Mouse (Mus musculus): ENCODE results near the gene Aph1a. TPM values are rescaled to one million over a fixed set of nuclear protein-coding genes. Genes with fewer than 3 reads are reported as not detected.

Gene Aph1a
- polyA plus RNA-seq, 1 experiment from 2014 or later = 34.9 TPM

- Histone ChIP-seq H3K9me3 (ENCODE audit: control insufficient read depth, low read length) (no peaks in the 10 kb centered on the region), H3K9ac (no peak overlapping the region), H3K27ac (no peak overlapping the region), H3K27me3 (ENCODE audit: control insufficient read depth, insufficient read depth, low read length) (no peaks in the 10 kb centered on the region), H3K4me1 (replicated peaks; ENCODE audit: control insufficient read depth, insufficient read depth, low read length) (no peaks in the 10 kb centered on the region), H3K4me3 (replicated peaks; ENCODE audit: low read length) (no peak overlapping the region), H3K4me2 (replicated peaks) (no peak overlapping the region), H3K36me3 (replicated peaks; ENCODE audit: control insufficient read depth, insufficient read depth) (peaks cover 17% of the 10 kb centered on the region; the same call in 1 of the 2 replicates)
- DNase-seq (ENCODE audit: low spot score) = peak; percentile 78
- ATAC-seq (ENCODE audit: low FRiP score) = peak; percentile 57
- 34% methylated on average over 2 of the region's 2 CpGs for WGBS
These were observed 32.0 kb upstream of the Aph1a start for GRCm38 (mm10) chr3:95861796-95862195.

DNA sequence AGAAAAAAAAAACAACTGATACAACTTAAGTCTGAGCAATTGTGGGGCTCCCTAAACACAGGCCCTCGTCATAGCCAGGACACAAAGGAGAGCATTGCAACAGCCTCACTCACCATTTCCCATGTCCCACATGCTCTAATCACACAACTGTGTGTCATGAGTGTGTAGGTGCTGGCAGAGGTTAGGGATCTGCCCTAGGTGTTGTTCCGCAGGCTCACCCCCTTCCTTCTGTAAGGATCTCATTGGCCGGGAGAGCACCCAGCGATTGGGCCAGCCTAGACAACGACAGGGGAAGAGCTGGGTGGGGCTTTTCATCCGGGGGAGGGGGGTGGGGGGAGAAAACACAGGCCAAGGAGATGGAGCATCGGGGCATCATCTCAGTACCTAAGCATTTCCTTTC lies 30.2 kb upstream of the Aph1a start:
- WGBS = 87% methylated on average over 7 of the region's 7 CpGs
- H3K9me3 ChIP-seq (ENCODE audit: control insufficient read depth, low read length) = no peaks in the 10 kb centered on the region
- no peak overlapping the region for H3K9ac ChIP-seq
- no peak for ATAC-seq (ENCODE audit: low FRiP score)
- H3K4me1 ChIP-seq (replicated peaks; ENCODE audit: control insufficient read depth, insufficient read depth, low read length) = no peaks in the 10 kb centered on the region
- H3K36me3 ChIP-seq (replicated peaks; ENCODE audit: control insufficient read depth, insufficient read depth) = peaks cover 30% of the 10 kb centered on the region; the same call in 1 of the 2 replicates
- H3K27ac ChIP-seq = no peak overlapping the region
- H3K4me2 ChIP-seq (replicated peaks) = no peak overlapping the region
- no peaks in the 10 kb centered on the region for H3K27me3 ChIP-seq (ENCODE audit: control insufficient read depth, insufficient read depth, low read length)
- DNase-seq (ENCODE audit: low spot score) = no peak
- no peak overlapping the region for H3K4me3 ChIP-seq (replicated peaks; ENCODE audit: low read length)

DNA sequence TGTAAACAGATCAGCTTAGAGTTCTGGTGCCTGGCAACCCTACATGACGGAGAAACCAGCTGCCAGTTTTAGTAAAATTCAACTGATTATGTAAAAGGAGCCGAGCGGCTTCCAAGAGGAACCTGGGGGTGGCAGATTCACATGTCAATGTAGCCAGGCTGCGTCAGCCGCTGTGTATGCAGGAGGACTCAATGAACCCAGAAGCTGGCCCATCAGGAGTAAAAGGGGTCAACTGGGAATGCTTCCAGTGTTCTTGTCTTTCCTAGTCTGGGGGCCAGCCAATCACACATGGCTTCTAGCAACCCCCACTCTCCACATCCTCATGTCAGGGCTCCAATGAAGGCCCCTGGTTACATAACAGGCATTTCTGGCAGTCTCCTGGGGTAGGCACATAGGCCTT lies 28.7 kb upstream of the Aph1a start:
- Histone ChIP-seq H3K9ac (no peak overlapping the region), H3K4me3 (replicated peaks; ENCODE audit: low read length) (no peak overlapping the region), H3K36me3 (replicated peaks; ENCODE audit: control insufficient read depth, insufficient read depth) (peaks cover 38% of the 10 kb centered on the region), H3K4me1 (replicated peaks; ENCODE audit: control insufficient read depth, insufficient read depth, low read length) (no peaks in the 10 kb centered on the region), H3K4me2 (replicated peaks) (no peak overlapping the region), H3K27me3 (ENCODE audit: control insufficient read depth, insufficient read depth, low read length) (no peaks in the 10 kb centered on the region), H3K9me3 (ENCODE audit: control insufficient read depth, low read length) (no peaks in the 10 kb centered on the region), H3K27ac (no peak overlapping the region)
- 92% methylated on average over 5 of the region's 5 CpGs for WGBS
- ATAC-seq (ENCODE audit: low FRiP score) (no peak), DNase-seq (ENCODE audit: low spot score) (no peak)

- ATAC-seq (ENCODE audit: low FRiP score) = no peak
- H3K36me3 ChIP-seq (replicated peaks; ENCODE audit: control insufficient read depth, insufficient read depth) = peaks cover 38% of the 10 kb centered on the region
These were observed 28.2 kb upstream of the Aph1a start for GRCm38 (mm10) chr3:95865571-95865970.

GRCm38 (mm10) chr3:95866071-95866470 lies 27.7 kb upstream of the Aph1a start:
- Histone ChIP-seq H3K4me1 (replicated peaks; ENCODE audit: control insufficient read depth, insufficient read depth, low read length) (peaks cover 6% of the 10 kb centered on the region; the same call in 1 of the 2 replicates), H3K4me3 (replicated peaks; ENCODE audit: low read length) (no peak overlapping the region), H3K27me3 (ENCODE audit: control insufficient read depth, insufficient read depth, low read length) (no peaks in the 10 kb centered on the region), H3K4me2 (replicated peaks) (no peak overlapping the region), H3K36me3 (replicated peaks; ENCODE audit: control insufficient read depth, insufficient read depth) (peaks cover 38% of the 10 kb centered on the region), H3K9ac (no peak overlapping the region), H3K9me3 (ENCODE audit: control insufficient read depth, low read length) (no peaks in the 10 kb centered on the region), H3K27ac (no peak overlapping the region)
- ATAC-seq (ENCODE audit: low FRiP score) (no peak), DNase-seq (ENCODE audit: low spot score) (no peak)
- 94% methylated on average over 5 of the region's 5 CpGs for whole genome bisulfite sequencing

More at GRCm38 (mm10) chr3:95865571-95865970, 28.2 kb upstream of the Aph1a start:
- no peaks in the 10 kb centered on the region for H3K27me3 ChIP-seq (ENCODE audit: control insufficient read depth, insufficient read depth, low read length)
- H3K9me3 ChIP-seq (ENCODE audit: control insufficient read depth, low read length) = no peaks in the 10 kb centered on the region
- no peak overlapping the region for H3K4me2 ChIP-seq (replicated peaks)
- DNase-seq (ENCODE audit: low spot score) = no peak
- peaks cover 3% of the 10 kb centered on the region; the same call in 1 of the 2 replicates for H3K4me1 ChIP-seq (replicated peaks; ENCODE audit: control insufficient read depth, insufficient read depth, low read length)
- 94% methylated on average over 20 of the region's 20 CpGs for WGBS
- H3K4me3 ChIP-seq (replicated peaks; ENCODE audit: low read length) = no peak overlapping the region
- H3K27ac ChIP-seq = no peak overlapping the region
- H3K9ac ChIP-seq = no peak overlapping the region

DNA sequence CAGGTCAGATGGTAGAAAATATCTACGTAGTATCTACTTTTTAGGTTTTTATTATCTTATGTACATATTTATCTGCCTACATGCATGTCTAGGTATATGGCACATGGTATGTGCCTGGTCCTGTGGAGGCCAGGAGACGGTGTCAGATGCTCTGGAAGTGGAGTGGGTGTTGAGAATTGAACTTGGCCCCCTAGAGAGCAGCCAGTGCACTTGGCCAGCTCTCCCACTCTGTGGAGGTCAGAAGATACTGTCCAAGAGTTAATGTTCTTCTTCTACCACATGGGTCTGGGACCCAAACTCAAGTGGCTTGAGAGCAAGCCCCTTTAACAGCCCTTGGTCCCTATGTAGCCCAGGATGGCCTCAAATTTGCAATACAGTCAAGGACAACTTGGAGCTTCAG lies 26.4 kb upstream of the Aph1a start:
- Histone ChIP-seq H3K9ac (no peak overlapping the region), H3K4me1 (replicated peaks; ENCODE audit: control insufficient read depth, insufficient read depth, low read length) (peaks cover 10% of the 10 kb centered on the region), H3K4me3 (replicated peaks; ENCODE audit: low read length) (no peak overlapping the region), H3K9me3 (ENCODE audit: control insufficient read depth, low read length) (no peaks in the 10 kb centered on the region), H3K27ac (no peak overlapping the region), H3K27me3 (ENCODE audit: control insufficient read depth, insufficient read depth, low read length) (no peaks in the 10 kb centered on the region), H3K4me2 (replicated peaks) (no peak overlapping the region), H3K36me3 (replicated peaks; ENCODE audit: control insufficient read depth, insufficient read depth) (peaks cover 38% of the 10 kb centered on the region)
- WGBS = 92% methylated on average over 2 of the region's 2 CpGs
- ATAC-seq (ENCODE audit: low FRiP score) (no peak), DNase-seq (ENCODE audit: low spot score) (no peak)

DNA sequence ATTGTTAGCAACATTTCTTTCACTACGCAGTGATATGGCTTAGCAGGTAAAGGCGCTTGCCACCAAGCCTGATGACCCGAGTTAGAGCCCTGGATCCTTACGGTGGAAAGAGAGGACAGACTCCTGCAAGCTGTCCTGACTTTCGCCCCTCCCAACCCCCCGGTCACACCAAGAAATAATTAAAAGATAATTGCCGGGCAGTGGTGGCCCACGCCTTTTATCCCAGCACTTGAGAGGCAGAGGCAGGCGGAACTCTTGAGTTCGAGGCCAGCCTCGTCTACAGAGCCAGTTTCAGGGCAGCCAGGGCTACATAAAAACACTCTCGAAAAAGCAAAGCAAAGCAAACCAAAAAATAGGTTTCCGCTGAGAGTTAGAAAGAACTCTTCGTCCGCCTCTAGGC lies 22.8 kb upstream of the Aph1a start:
- DNase-seq (ENCODE audit: low spot score) = no peak
- H3K9me3 ChIP-seq (ENCODE audit: control insufficient read depth, low read length) = no peaks in the 10 kb centered on the region
- 6% methylated on average over 15 of the region's 15 CpGs for WGBS

DNA sequence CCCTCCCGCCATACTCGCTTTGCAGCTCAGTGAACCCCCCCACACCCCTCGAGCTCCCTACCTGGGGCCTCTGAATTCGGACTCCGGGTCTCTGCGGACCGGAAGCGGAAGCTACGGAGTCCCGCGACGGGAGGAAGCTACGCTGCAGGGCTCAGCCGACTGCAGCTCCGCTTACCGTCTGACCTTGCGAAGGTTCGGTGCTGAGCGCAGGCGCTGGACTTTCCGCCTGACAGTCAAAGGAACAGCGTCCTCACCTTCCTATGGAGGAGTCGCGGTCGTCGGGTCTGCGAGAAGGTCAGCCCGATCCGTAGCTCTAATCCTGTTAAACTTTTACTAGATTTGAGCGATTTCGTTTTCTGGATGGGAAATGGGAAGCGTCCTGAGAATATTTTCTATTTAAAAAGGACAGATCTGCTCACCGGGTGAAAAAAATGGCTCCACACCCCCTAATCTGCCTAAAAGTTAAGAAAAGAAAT lies 22.3 kb upstream of the Aph1a start, which contains the start of gene Mrps21:
Gene Mrps21 (minus strand): TSS at position 128 of the 476 bp plus-strand sequence.
- Histone ChIP-seq H3K4me3 (replicated peaks; ENCODE audit: low read length) (peak within 1 kb of the TSS; percentile 61), H3K4me2 (replicated peaks) (peak within 1 kb of the TSS; percentile 70), H3K36me3 (replicated peaks; ENCODE audit: control insufficient read depth, insufficient read depth) (peaks cover 22% of the 10 kb centered on the region), H3K9ac (peak within 1 kb of the TSS; percentile 71), H3K9me3 (ENCODE audit: control insufficient read depth, low read length) (no peaks in the 10 kb centered on the region), H3K27ac (peak within 1 kb of the TSS; percentile 74), H3K4me1 (replicated peaks; ENCODE audit: control insufficient read depth, insufficient read depth, low read length) (peaks cover 14% of the 10 kb centered on the region), H3K27me3 (ENCODE audit: control insufficient read depth, insufficient read depth, low read length) (no peaks in the 10 kb centered on the region)
- ATAC-seq (ENCODE audit: low FRiP score) = peak; percentile 93
- under 1% methylated on average over 33 of the region's 33 CpGs for WGBS
- DNase-seq (ENCODE audit: low spot score) = peak; percentile 88

More for the DNA sequence above, 22.8 kb upstream of the Aph1a start:
- ATAC-seq (ENCODE audit: low FRiP score) = peak; percentile 41; the same call in 1 of the 2 replicates
- Histone ChIP-seq H3K4me2 (replicated peaks) (peak overlapping the region; percentile 70), H3K9ac (peak overlapping the region; percentile 71), H3K27ac (peak overlapping the region; percentile 74), H3K4me1 (replicated peaks; ENCODE audit: control insufficient read depth, insufficient read depth, low read length) (peaks cover 14% of the 10 kb centered on the region), H3K36me3 (replicated peaks; ENCODE audit: control insufficient read depth, insufficient read depth) (peaks cover 22% of the 10 kb centered on the region), H3K27me3 (ENCODE audit: control insufficient read depth, insufficient read depth, low read length) (no peaks in the 10 kb centered on the region), H3K4me3 (replicated peaks; ENCODE audit: low read length) (peak overlapping the region; percentile 61)

DNA sequence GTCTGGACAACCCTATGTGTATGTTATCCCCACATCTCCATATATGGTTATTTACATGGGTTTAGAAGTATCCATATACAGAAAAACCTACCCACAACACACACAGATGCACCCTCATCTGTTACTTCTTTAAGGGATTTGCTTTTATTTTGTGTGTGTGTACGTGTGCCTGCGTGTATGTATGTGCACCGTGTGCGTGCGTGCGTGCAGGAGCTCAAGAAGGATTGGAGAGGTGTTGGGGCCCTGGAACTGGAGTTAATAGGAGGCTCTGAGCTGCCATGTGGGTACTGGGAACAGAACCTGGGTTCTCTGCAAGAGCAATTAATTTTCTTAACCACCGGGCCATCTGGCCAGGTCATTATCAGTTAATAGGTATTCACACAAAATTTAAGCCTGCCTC lies 21.7 kb upstream of the Aph1a start:
- H3K4me3 ChIP-seq (replicated peaks; ENCODE audit: low read length) = peak overlapping the region; percentile 61
- 89% methylated on average over 7 of the region's 7 CpGs for WGBS
- no peak overlapping the region for H3K27ac ChIP-seq
- H3K4me1 ChIP-seq (replicated peaks; ENCODE audit: control insufficient read depth, insufficient read depth, low read length) = peaks cover 14% of the 10 kb centered on the region
- peak overlapping the region; percentile 70 for H3K4me2 ChIP-seq (replicated peaks)
- no peaks in the 10 kb centered on the region for H3K27me3 ChIP-seq (ENCODE audit: control insufficient read depth, insufficient read depth, low read length)
- DNase-seq (ENCODE audit: low spot score) = no peak
- H3K9ac ChIP-seq = peak overlapping the region; percentile 71
- no peak for ATAC-seq (ENCODE audit: low FRiP score)
- no peaks in the 10 kb centered on the region for H3K9me3 ChIP-seq (ENCODE audit: control insufficient read depth, low read length)
- H3K36me3 ChIP-seq (replicated peaks; ENCODE audit: control insufficient read depth, insufficient read depth) = peaks cover 18% of the 10 kb centered on the region

- no peaks in the 10 kb centered on the region for H3K9me3 ChIP-seq (ENCODE audit: control insufficient read depth, low read length)
- peaks cover 8% of the 10 kb centered on the region for H3K4me1 ChIP-seq (replicated peaks; ENCODE audit: control insufficient read depth, insufficient read depth, low read length)
- no peak overlapping the region for H3K4me2 ChIP-seq (replicated peaks)
- WGBS = 97% methylated on average over 4 of the region's 4 CpGs
- ATAC-seq (ENCODE audit: low FRiP score) = no peak
- H3K9ac ChIP-seq = no peak overlapping the region
- no peak overlapping the region for H3K4me3 ChIP-seq (replicated peaks; ENCODE audit: low read length)
- DNase-seq (ENCODE audit: low spot score) = no peak
- H3K27ac ChIP-seq = no peak overlapping the region
- H3K27me3 ChIP-seq (ENCODE audit: control insufficient read depth, insufficient read depth, low read length) = no peaks in the 10 kb centered on the region
- H3K36me3 ChIP-seq (replicated peaks; ENCODE audit: control insufficient read depth, insufficient read depth) = no peaks in the 10 kb centered on the region
These were observed 14.7 kb upstream of the Aph1a start for GRCm38 (mm10) chr3:95879063-95879462.

Measured in hindbrain, embryonic 14.5 days (tissue).